25 mouse cellular contexts compared by ENCODE assay signal in the genomic region with DNA sequence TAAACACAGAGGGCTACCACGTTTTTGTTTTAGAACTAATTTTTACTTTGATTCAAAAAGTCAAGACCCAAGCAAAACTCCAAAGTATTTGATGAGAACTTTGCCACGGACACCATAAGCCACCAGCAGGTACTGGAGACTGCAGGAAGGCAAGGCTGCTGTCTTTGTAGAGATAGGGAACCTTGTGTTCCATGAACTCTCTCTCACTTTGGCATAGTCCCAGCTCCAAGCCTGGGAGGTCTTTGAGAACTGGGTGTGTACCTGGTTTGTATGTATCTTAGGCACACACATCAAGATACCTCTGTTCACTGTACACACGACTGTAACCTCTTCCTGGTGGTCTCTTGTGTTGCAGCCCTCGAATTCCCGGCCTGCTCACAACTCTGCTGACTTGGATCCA. TPM values are rescaled to one million over a fixed set of nuclear protein-coding genes. Genes with fewer than 3 reads are reported as not detected.
A peak's percentile ranks its signal among the peaks of the same experiment; 100 is the strongest.
DNase-seq lines count a peak whose midpoint lies in the region; ATAC-seq and TF ChIP-seq lines count a peak whose summit lies in the region.
"Had no signal": no experiment of that assay in that cellular context is flagged by ENCODE, and none has a peak within 500 bp of the region (broad histone marks: within the 10 kb centered on the region; RNA-seq: fewer than 3 reads in every experiment).

No protein-coding gene starts in this region.

- peak; percentile 51 for ATAC-seq in megakaryocyte progenitor cell, adult 5-6 weeks (replicated peaks; ENCODE audit: poor library complexity)
- ATAC-seq: activated CD4-positive, CD25-positive, alpha-beta regulatory T cell, adult 4 months; CD4-positive, CD25-positive, alpha-beta regulatory T cell, adult 4 months; forebrain, embryonic 13.5 days; forebrain, embryonic 15.5 days; Patski had no signal

- H3K4me1 ChIP-seq in heart, adult 2 months (ENCODE audit: control insufficient read depth, insufficient read depth, low read length) = no peaks in the 10 kb centered on the region
- H3K4me1 ChIP-seq in ES-E14 (ENCODE audit: control insufficient read depth in 2 of 2, insufficient read depth in 2 of 2, low read length in 2 of 2, poor library complexity in 1 of 2) = peaks cover 0 to 2% of the 10 kb centered on the region in 2 experiments; a peak in 1 of 4 replicates
- H3K4me1 ChIP-seq in limb, embryonic 10.5 days = no peaks in the 10 kb centered on the region
- H3K4me1 ChIP-seq: embryonic facial prominence, embryonic 12.5 days; forebrain, embryonic 13.5 days; forebrain, embryonic 15.5 days had no signal

- H3K79me2 ChIP-seq in heart, adult 2 months (replicated peaks; ENCODE audit: control insufficient read depth, insufficient read depth, low read length) = no peaks in the 10 kb centered on the region

- TF ChIP-seq POLR2A in heart, adult 2 months (IDR thresholded peaks at IDR 0.05; ENCODE audit: insufficient read depth, low read depth, low read length) = no peak

- no peak overlapping the region for H3K27ac ChIP-seq in heart, adult 2 months
- peak overlapping the region; percentile 10; the same call in 1 of the 2 replicates for H3K27ac ChIP-seq in ES-E14 (ENCODE audit: insufficient read depth, low read depth, low read length, poor library complexity, severe bottlenecking)
- H3K27ac ChIP-seq in limb, embryonic 10.5 days = no peak overlapping the region
- H3K27ac ChIP-seq: embryonic facial prominence, embryonic 10.5 days; embryonic facial prominence, embryonic 12.5 days; forebrain, embryonic 13.5 days; forebrain, embryonic 15.5 days had no signal

- no peak overlapping the region for H3K9ac ChIP-seq in heart, adult 2 months (ENCODE audit: low read depth, low read length)
- no peak overlapping the region for H3K9ac ChIP-seq in ES-E14 (ENCODE audit: insufficient read depth, low read depth, low read length, poor library complexity, severe bottlenecking)
- H3K9ac ChIP-seq: embryonic facial prominence, embryonic 12.5 days; forebrain, embryonic 13.5 days; forebrain, embryonic 15.5 days had no signal

- TF ChIP-seq CTCF in heart, adult 2 months (IDR thresholded peaks at IDR 0.05) = no peak

- no peaks in the 10 kb centered on the region for H3K27me3 ChIP-seq in heart, adult 2 months (ENCODE audit: control insufficient read depth, insufficient read depth, low read length)
- no peaks in the 10 kb centered on the region for H3K27me3 ChIP-seq in limb, embryonic 10.5 days (ENCODE audit: low read depth, poor library complexity, severe bottlenecking)
- H3K27me3 ChIP-seq: CH12.LX; embryonic facial prominence, embryonic 12.5 days; forebrain, embryonic 13.5 days; forebrain, embryonic 15.5 days; Patski had no signal

- 87% methylated on average over 5 of the region's 5 CpGs for WGBS in heart, adult 2 months
- 87% methylated on average over 5 of the region's 5 CpGs for WGBS in limb, embryonic 10.5 days

- H3K4me3 ChIP-seq in heart, adult 2 months = no peak overlapping the region
- H3K4me3 ChIP-seq in ES-E14 (ENCODE audit: insufficient read depth in 1 of 2, low read depth in 1 of 2, low read length in 2 of 2, poor library complexity in 1 of 2, severe bottlenecking in 1 of 2) = no peak overlapping the region
- H3K4me3 ChIP-seq in limb, embryonic 10.5 days = no peak overlapping the region
- H3K4me3 ChIP-seq: embryonic facial prominence, embryonic 10.5 days; embryonic facial prominence, embryonic 12.5 days; forebrain, embryonic 13.5 days; forebrain, embryonic 15.5 days had no signal

- in situ Hi-C loops in ES-E14 (cut with MboI; ENCODE audit: low sequenced_read_pairs in 2 of 2, unreplicated experiment in 2 of 2) = no loop called here

- no peak for TF ChIP-seq EP300 in heart, adult 2 months (IDR thresholded peaks at IDR 0.05; ENCODE audit: insufficient read depth, low read depth, low read length)

- intact Hi-C loops in heart, adult 2 months (cut with DNase I) = no loop called here

- H3K9me3 ChIP-seq in ES-E14 (ENCODE audit: control insufficient read depth, insufficient read depth, low read depth, low read length) = no peaks in the 10 kb centered on the region
- no peaks in the 10 kb centered on the region for H3K9me3 ChIP-seq in limb, embryonic 10.5 days (replicated peaks)
- H3K9me3 ChIP-seq: embryonic facial prominence, embryonic 10.5 days; embryonic facial prominence, embryonic 12.5 days; forebrain, embryonic 13.5 days; forebrain, embryonic 15.5 days had no signal

- DNase-seq in heart, adult 11 months = peak; percentile 22
- no peak for DNase-seq in heart, adult 2 months
- DNase-seq in ES-E14 (ENCODE audit: low read depth, low spot score) = no peak
- no peak for DNase-seq in layer of hippocampus, postnatal 25 days (ENCODE audit: extremely low spot score in 1 of 2, low spot score in 1 of 2)
- no peak for DNase-seq in limb, embryonic 10.5 days (ENCODE audit: low spot score)
- DNase-seq: adrenal gland, adult 8-10 months; adrenal gland, postnatal 14 days; adrenal gland, postnatal 36 days; B cell, adult 2 months; cerebellum, adult 11-12 months; cerebellum, adult 2 months; cerebellum, adult 9-10 months; cerebellum, postnatal 10 days; cerebellum, postnatal 25 days had no signal

- H3K36me3 ChIP-seq in heart, adult 2 months (ENCODE audit: control insufficient read depth, insufficient read depth, low read length) = no peaks in the 10 kb centered on the region
- H3K36me3 ChIP-seq in ES-E14 (ENCODE audit: control insufficient read depth, insufficient read depth, low read length, poor library complexity, severe bottlenecking) = no peaks in the 10 kb centered on the region; the same call in 1 of the 2 replicates
- H3K36me3 ChIP-seq in limb, embryonic 10.5 days = peaks cover 13% of the 10 kb centered on the region; the same call in 1 of the 2 replicates

TF ChIP-seq in ES-E14, 5 proteins besides CTCF, POLR2A, EP300 and RAD21:
- TF ChIP-seq CHD2 (IDR thresholded peaks at IDR 0.05; ENCODE audit: low read depth, low read length) = no peak
- no peak for TF ChIP-seq HCFC1 (IDR thresholded peaks at IDR 0.05; ENCODE audit: borderline replicate concordance, insufficient read depth, low read length)
- TF ChIP-seq ZC3H11A (IDR thresholded peaks at IDR 0.05; ENCODE audit: borderline replicate concordance, low read depth, low read length) = no peak
- TF ChIP-seq ZNF384 (IDR thresholded peaks at IDR 0.05; ENCODE audit: low read depth, low read length) = no peak
- no peak for TF ChIP-seq MAFK (IDR thresholded peaks at IDR 0.05; ENCODE audit: insufficient read depth, low read depth, low read length)

RNA-seq across cellular contexts. Expression of gene Cldn20, which starts 18.0 kb away (rescaled TPM):
- total RNA-seq in heart, adult 2 months (2021) = not detected
- 0.37 TPM in 1 of 2 replicates, not detected in the other for polyA plus RNA-seq in heart, adult 2 months (2012; rRNA removed)
- total RNA-seq in ES-E14 (2012; rRNA removed) = 0.58 and 0.95 TPM in 2 replicates
- 2.0 TPM in 1 of 2 replicates, not detected in the other for total RNA-seq in megakaryocyte progenitor cell, adult 5-6 weeks (2015)
- total RNA-seq in megakaryocyte progenitor cell, adult 5-6 weeks (2017) = 0.29 and 0.74 TPM in 2 replicates
- not detected for total RNA-seq in layer of hippocampus, postnatal 25 days (2021)
- polyA plus RNA-seq in limb, embryonic 10.5 days (2016; fragmentation: Nextera tagmentation; extraction: Ambion mirVana) = 0.23 and 0.24 TPM in 2 replicates
- total RNA-seq: adrenal gland, adult 18-20 months; adrenal gland, postnatal 14 days; CH12.LX had no signal
- polyA plus RNA-seq: activated CD4-positive, CD25-positive, alpha-beta regulatory T cell, adult 4 months; CD4-positive, CD25-positive, alpha-beta regulatory T cell, adult 4 months; embryonic facial prominence, embryonic 10.5 days; forebrain, embryonic 11.5 days had no signal

RNA-seq across cellular contexts. Expression of gene Tfb1m, which starts 43.3 kb away (rescaled TPM):
- total RNA-seq in heart, adult 2 months (2021) = 10 to 100 TPM in 1 of 2 experiments, 1 to 10 TPM in 1; 9.7 to 11.0 TPM
- 4.8 and 8.2 TPM in 2 replicates for polyA plus RNA-seq in heart, adult 2 months (2012; rRNA removed)
- total RNA-seq in ES-E14 (2012; rRNA removed) = 12.9 and 14.5 TPM in 2 replicates
- 23.5 and 24.0 TPM in 2 replicates for total RNA-seq in megakaryocyte progenitor cell, adult 5-6 weeks (2015)
- total RNA-seq in megakaryocyte progenitor cell, adult 5-6 weeks (2017) = 12.1 and 15.1 TPM in 2 replicates
- total RNA-seq in layer of hippocampus, postnatal 25 days (2021) = 1 to 10 TPM; 4.6 to 5.5 TPM
- 16.2 and 16.9 TPM in 2 replicates for polyA plus RNA-seq in limb, embryonic 10.5 days (2016; fragmentation: Nextera tagmentation; extraction: Ambion mirVana)
